Mouse (Mus musculus): ENCODE measurements at regions not wholly inside any gene's neighbourhood (a gene's known extent, or its start where the extent isn't known, plus 50 kb on each side); places are given as distances from the start of the nearest gene placed in this dataset.
A peak's percentile ranks its signal among the peaks of the same experiment; 100 is the strongest.
"Not testable (repeated sequence)": the region's sequence is repeated elsewhere in the genome, so short reads cannot be mapped to it uniquely, and the experiment has no call there.

GRCm38 (mm10) chr8:126776605-126777469 is 168.8 kb downstream of the Tomm20 start:
- DNase-seq (ENCODE audit: low read depth, low spot score): no peak

GRCm38 (mm10) chr8:126775334-126775733 is 170.3 kb downstream of the Tomm20 start:
- DNase-seq (ENCODE audit: low read depth, low spot score): no peak

DNA sequence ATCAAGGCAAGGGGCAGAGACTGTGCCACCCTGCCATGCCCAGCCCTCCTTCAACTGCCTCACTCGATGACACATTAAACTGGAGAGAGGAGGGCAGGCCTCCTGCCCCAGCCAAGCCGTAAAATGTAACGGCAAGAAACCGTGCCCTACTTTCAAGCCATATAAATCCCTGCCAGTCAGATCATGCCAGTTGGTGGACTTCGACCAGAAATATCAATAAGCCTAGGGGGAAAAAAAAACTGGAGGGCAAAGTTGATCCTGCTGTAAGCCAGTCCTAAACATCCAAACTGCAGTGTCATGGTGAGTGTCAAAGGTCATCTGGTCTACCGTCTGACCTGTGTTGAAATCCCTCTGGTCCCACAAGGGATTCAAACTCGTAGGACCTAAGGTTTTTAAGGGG is 170.8 kb downstream of the Tomm20 start:
- DNase-seq (ENCODE audit: low read depth, low spot score): no peak

- no peak for DNase-seq (ENCODE audit: low read depth, low spot score)
These were observed 172.9 kb downstream of the Tomm20 start for GRCm38 (mm10) chr8:126772748-126773147.

DNA sequence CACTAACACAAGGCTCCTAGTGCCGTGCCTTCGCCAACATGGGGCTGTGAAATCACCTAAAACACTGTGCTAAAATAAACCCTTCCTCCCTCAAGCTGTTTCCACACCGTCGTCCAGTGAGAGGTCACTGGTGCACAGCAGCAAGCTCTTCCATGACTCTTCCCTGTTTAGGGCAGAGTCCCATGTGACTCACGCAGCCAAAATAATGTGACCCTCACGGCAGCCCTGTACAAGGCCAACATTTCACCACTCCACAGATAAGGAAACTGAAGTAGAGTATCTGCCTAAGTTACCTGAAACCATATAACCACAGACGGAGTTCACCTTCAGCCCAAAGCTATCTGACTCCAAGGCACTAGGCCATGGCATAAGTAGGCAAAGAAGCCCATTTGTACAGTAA is 173.4 kb downstream of the Tomm20 start:
- no peak for DNase-seq (ENCODE audit: low read depth, low spot score)

GRCm38 (mm10) chr8:126770374-126770773 is 175.3 kb downstream of the Tomm20 start:
- not testable (repeated sequence) for DNase-seq (ENCODE audit: low read depth, low spot score)

GRCm38 (mm10) chr8:126768142-126768541 is 174.4 kb upstream of the Irf2bp2 start:
- DNase-seq (ENCODE audit: low read depth, low spot score): no peak

GRCm38 (mm10) chr8:126767341-126767740 is 173.6 kb upstream of the Irf2bp2 start:
- DNase-seq (ENCODE audit: low read depth, low spot score): no peak

DNA sequence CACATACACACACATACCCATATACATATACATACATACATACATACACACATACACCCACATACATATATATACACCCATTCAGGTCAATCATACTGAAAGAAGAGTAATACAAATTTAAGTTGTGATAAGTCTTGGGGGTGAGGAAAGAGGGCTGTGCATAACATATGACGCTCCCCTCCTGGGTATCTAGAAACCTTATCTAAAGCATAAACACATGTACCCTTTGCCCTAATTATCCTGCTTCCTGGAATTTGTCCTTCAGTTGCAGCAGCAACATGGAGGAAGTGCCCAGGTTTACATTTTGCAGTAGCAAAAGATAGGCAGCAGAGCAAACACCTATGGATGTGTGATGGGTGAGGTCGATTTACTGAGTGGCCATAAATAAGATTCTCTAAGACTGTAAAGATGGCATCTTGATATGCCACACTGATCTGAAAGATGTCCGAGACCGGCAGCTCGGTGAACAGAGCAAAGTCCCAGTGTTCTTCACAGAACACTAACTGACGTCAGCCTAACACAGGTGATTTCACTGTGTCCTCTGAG is 172.0 kb upstream of the Irf2bp2 start:
- no peak for DNase-seq (ENCODE audit: low read depth, low spot score)

DNA sequence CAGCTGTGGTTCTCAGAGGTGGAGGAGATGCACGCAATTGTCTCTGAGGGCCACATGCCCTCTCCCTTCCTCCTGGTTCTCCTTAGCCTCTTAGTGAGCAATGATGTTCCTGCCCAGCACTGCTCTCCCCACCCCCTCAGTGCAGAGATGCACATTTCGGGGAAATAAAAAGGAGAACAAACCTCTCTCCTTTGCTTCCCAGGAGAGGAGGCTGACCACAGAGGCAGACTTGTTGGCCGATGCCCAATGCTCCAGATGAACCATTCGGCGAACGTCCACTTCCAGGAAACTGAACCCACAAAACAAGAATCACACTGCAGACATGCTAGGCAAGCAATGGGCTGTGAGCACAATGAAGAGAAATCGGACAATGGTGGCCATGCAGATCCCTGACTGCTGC is 169.8 kb upstream of the Irf2bp2 start:
- DNase-seq (ENCODE audit: low read depth, low spot score): no peak

- no peak for DNase-seq (ENCODE audit: low read depth, low spot score)
These were observed 165.9 kb upstream of the Irf2bp2 start for GRCm38 (mm10) chr8:126759711-126760110.

DNA sequence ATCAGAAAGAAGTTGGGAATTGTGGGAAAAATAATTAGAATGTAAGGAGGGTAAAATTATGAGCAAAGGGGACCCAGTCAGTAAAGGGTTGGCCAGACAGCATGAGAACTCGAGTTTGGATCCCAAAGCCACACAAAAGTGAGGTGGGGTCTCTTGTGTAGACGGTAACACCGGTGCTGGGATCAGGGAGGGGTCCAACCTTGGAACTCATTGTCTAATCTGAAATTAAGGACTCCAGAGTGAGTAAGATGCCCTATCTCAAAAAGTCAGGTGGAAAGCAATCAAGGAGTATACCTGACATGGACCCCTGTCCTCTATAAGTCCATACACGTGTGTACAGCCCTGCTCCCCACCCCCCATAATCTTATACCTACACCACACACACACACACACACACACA is 165.2 kb upstream of the Irf2bp2 start:
- DNase-seq (ENCODE audit: low read depth, low spot score): no peak

DNA sequence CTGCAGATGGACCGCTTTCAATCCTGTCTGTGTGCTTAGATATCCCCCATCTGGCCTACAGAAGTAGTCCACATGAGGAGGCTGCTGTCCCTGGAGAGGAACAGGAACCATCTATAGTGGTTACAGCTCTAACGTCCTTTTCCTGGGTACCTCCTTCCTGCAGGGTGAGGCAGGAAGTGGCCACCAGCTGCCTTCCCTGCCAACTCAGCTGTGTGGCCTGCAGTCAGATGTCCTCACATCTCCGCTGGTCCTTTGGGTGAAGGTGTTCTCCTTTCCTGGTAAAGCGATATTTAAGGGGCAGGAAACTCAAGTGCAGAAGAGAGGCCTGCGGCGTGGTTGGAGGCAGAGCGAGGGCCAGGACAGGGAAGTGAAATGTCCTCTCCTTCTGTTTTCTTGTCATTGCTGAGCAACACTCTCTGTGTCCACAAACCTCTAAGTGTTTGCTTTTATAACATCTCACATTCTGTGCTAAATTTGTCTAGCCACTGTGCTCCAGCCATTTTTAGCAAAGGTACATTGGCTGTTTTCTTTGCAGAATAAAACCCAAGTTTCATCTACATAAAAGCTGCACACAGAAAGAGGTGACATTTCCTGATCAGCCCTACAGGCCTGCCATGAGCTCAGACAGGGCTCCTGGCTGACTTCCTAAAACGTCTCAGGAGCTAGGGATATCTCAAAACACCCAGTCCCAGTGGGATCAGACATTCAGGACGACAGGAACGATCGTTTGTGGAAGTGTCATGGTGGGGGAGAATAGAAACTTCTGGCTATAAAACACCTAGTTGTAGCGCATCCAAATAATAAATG is 164.4 kb upstream of the Irf2bp2 start:
- DNase-seq (ENCODE audit: low read depth, low spot score): no peak

DNA sequence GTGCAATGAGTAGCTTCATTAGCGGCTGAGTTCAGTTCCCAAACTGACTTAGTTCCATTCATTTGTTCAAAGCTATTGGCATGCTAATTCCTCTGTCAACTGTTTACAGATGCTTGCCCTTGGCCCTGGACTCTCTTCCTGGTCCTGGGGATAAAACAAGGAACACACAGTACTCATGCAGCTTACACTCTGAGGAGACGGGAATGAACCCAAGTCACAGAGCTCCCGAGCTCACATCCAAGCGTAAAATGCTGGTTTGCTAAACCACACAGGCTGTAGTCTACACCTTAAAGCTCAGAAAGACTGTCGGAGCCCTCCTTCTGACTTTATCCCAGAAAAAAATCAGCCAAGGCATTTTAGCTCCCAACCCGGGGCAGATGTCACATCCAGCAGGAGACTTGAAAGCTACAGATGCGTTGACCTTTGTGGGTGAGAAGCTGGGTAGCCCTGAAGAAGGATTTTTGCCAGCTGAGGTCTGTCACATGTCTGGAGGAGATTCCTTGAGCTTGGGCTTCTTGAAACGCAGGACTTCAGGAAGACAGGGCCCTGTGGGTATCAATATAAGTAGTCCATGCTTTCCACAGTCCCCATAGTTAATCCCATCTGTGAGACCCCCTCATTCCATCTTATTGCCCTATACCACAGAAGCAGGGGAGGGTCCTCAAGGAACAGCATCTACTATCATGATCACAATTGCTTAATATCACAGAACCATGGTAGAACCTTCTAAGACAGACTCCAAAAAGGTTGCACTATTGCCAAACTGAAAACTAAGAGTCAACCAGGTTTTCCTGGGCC is 162.7 kb upstream of the Irf2bp2 start:
- peak; percentile 31 for DNase-seq (ENCODE audit: low read depth, low spot score)

DNA sequence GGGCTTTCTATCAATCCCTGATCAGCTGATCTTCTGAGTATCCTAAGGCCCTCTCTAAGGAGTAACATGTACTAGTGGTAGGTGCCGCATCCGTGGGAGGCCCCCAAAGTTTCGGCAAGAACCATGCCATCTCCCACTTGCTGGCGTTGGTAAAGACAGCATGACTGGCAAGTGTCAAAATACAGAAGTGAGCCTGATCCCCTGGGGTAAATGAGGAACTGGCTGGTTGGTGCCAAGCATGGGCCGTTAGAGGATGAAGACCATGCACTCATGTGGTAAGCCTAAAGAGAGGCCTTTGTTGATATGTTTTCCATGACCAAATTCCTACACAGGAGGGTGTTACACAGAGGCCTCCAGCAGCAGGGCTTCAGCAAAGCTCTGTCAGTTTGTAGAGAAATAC is 161.9 kb upstream of the Irf2bp2 start:
- DNase-seq (ENCODE audit: low read depth, low spot score): no peak

GRCm38 (mm10) chr8:126754361-126754809 is 160.6 kb upstream of the Irf2bp2 start:
- no peak for DNase-seq (ENCODE audit: low read depth, low spot score)

DNA sequence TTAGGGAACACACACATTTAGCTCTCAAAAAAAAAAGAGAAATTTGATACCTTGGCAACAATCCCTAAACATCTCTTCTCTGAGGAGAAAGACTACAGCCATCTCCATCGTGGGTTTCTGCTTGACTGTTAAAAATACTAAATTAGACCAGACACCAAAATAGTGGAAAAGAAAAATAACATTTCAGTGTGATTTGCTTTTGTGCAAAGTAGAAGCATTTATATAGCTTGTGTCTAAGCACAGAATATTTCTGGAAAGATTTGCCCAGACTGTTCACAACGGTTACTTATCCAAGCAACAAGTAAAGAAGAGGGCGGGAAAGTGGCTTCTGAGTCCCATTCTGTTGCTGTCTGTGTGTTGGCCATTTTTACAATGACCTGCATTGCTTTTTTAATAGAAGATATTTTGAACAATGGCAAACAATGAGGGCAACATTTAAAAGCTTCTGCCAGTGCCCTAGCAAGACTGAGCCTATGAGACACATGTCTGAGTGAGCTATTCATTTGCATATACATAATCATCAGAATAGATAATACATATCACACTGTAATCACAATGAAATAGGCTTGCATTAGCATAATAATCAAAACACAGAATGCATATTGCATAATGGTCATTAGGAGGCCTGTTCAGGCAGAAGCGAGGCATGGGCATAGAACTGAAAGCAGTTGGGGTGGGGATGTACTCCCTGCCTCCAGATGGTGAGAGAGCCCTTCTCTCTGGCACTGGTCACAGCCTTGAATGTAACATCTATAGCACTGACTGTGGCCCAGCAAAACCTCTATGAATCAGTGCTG is 159.5 kb upstream of the Irf2bp2 start:
- no peak for DNase-seq (ENCODE audit: low read depth, low spot score)

DNA sequence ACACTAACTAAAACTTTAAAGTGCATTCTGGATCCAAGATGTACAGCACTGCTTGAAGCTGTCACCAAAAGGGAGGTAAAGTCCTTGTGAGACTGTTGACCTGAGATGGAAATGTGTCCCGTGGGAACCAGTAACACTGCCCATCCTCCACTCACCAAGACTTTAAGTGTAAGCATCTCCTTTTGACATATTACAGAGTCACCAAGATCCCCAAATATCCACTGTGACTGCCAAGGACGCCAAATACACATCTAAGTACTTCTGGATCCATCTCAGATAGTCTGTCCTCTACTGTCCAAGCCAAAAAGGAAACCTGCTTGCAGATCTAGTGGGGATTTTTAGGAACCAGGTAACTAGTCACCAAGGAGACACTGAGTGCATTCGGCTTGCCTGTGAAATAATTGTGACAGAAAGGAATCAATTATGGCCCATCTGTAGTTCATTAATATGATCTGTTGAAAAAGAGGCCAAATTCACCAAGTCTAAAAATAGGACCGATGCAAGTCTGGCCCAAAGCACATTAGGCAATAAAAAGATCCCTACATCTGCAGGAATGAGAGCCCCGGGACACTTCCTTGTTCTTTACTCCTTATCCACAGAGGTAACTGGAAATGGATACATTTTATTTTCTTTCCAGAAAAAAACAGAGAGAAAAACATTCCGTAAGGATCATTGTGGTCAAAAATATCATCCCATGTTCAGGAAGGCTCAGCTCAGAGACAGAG is 157.8 kb upstream of the Irf2bp2 start:
- DNase-seq (ENCODE audit: low read depth, low spot score): no peak

DNA sequence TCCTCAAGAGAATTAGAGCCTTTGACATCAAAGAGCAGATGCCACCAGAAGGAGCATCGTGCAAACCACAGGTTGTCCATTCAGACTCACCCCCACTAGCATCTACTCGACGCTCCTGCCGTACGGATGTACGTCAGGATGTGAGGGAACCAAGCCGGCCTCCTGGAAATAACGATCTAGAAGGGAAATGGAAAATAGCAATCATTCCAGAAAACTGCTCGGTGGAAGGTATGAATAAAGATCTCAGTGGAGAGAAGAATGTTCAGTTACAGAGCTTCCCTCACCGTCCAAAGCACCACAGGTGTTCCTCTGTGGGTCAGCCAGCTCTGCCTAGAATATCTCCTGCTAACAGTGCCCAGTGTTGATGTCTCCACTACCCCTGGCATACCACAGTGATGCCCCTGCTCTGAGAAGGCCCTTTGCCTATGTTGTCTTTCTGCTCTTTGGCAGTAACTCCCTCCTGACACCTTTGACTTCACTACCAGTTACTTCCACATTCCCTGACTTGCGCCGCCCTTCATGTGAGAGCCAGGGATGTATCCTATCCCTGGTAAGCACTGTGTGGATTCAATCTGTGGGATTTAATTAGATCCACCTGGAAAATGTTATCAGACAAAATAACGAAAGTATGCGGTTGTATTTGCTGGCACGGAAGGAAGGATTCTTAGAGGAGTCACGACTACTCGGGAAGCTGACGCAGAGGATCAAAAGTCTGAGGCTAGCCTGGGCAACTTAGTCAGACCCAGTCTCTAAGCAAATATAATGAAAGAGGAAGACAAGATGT is 152.4 kb upstream of the Irf2bp2 start:
- DNase-seq (ENCODE audit: low read depth, low spot score): no peak

All from ES-CJ7 (cell line).